Mouse (Mus musculus) intestine, postnatal 0 days (tissue): ENCODE results near the gene Creg1. TPM values are rescaled to one million over a fixed set of nuclear protein-coding genes. Genes with fewer than 3 reads are reported as not detected.

Source experiments
- ATAC-seq: fragments of 200-750 bp; cut with Nextera tagmentation; 2 replicates; pipeline ENCODE4 v1.8.0; 2017; ENCODE audit warnings: mild to moderate bottlenecking, moderate TSS enrichment, moderate library complexity
- H3K27ac ChIP-seq: fragments of 300-500 bp; sonication (generic); 2 replicates; pipeline ENCODE4 v1.5.1; 2014; ENCODE audit warnings: mild to moderate bottlenecking, low read depth, low read length, moderate library complexity
- H3K27me3 ChIP-seq: fragments of 300-500 bp; sonication (generic); replicated peaks from 2 replicates; pipeline ENCODE4 v1.6.1; 2014; ENCODE audit warnings: low read length, mixed read lengths; ENCODE audit not compliant: control insufficient read depth, insufficient read depth
- H3K36me3 ChIP-seq: fragments of 300-500 bp; sonication (generic); 2 replicates; pipeline ENCODE4 v1.6.1; 2014; ENCODE audit warnings: mild to moderate bottlenecking, moderate library complexity; ENCODE audit not compliant: control insufficient read depth, insufficient read depth
- H3K4me1 ChIP-seq: fragments of 300-500 bp; sonication (generic); replicated peaks from 2 replicates; pipeline ENCODE4 v1.6.1; 2014; ENCODE audit warnings: antibody characterized with exemption, low read length, mixed read lengths; ENCODE audit not compliant: control insufficient read depth, insufficient read depth
- H3K4me2 ChIP-seq: fragments of 300-500 bp; sonication (generic); replicated peaks from 2 replicates; pipeline ENCODE4 v1.6.1; 2014; ENCODE audit warnings: low read depth, mild to moderate bottlenecking, moderate library complexity
- H3K4me3 ChIP-seq: fragments of 300-500 bp; sonication (generic); 2 replicates; pipeline ENCODE4 v1.5.1; 2014; ENCODE audit warnings: low read depth, low read length
- H3K9ac ChIP-seq: fragments of 300-500 bp; sonication (generic); 2 replicates; pipeline ENCODE4 v1.6.1; 2014; ENCODE audit warnings: mild to moderate bottlenecking, low read depth, low read length
- H3K9me3 ChIP-seq: fragments of 300-500 bp; sonication (generic); 2 replicates; pipeline ENCODE4 v1.6.1; 2016; ENCODE audit warnings: mixed run types; ENCODE audit not compliant: control insufficient read depth
- CTCF ChIP-seq: sonication (generic); IDR thresholded peaks from 2 replicates; pipeline ENCODE4 v1.5.1; 2016; ENCODE audit warnings: low read depth, mild to moderate bottlenecking, control low read depth, antibody characterized with exemption, moderate library complexity
- WGBS: fragments of 180-500 bp; shearing (Covaris S2); extraction: QIAGEN DNeasy Blood & Tissue Kit; methylation state at CpG from one replicate; pipeline ENCODE4 v1.1.7; 2014; 5-methylcytosine and 5-hydroxymethylcytosine counted together
- polyA plus RNA-seq: library from polyadenylated mRNA; unstranded; fragments of >200 nt; fragmentation: Nextera tagmentation; extraction: Ambion mirVana; gene quantifications from 2 replicates; pipeline ENCODE4 v1.2.1, GENCODE M21; 2015

Creg1 gene
- polyA plus RNA-seq, 1 experiment from 2014 or later, result 195 TPM

GRCm38 (mm10) chr1:165724219-165725033 is 39.1 kb upstream of the Creg1 start:
- no peaks in the 10 kb centered on the region for H3K27me3 ChIP-seq
- H3K4me1 ChIP-seq, result no peaks in the 10 kb centered on the region
- no peaks in the 10 kb centered on the region for H3K36me3 ChIP-seq
- no peak overlapping the region for H3K9ac ChIP-seq
- H3K9me3 ChIP-seq, result no peaks in the 10 kb centered on the region
- TF ChIP-seq CTCF, result no peak
- H3K27ac ChIP-seq, result no peak overlapping the region
- no peak for ATAC-seq
- H3K4me3 ChIP-seq, result no peak overlapping the region
- no peak overlapping the region for H3K4me2 ChIP-seq
- 45% methylated on average over 11 of the region's 11 CpGs for WGBS

- no peak overlapping the region for H3K9ac ChIP-seq
- ATAC-seq, result no peak
- H3K36me3 ChIP-seq, result no peaks in the 10 kb centered on the region
- H3K27ac ChIP-seq, result no peak overlapping the region
- H3K4me3 ChIP-seq, result no peak overlapping the region
- no peak overlapping the region for H3K4me2 ChIP-seq
- no peaks in the 10 kb centered on the region for H3K9me3 ChIP-seq
- H3K27me3 ChIP-seq, result no peaks in the 10 kb centered on the region
- H3K4me1 ChIP-seq, result no peaks in the 10 kb centered on the region
- TF ChIP-seq CTCF, result no peak
- WGBS, result 92% methylated on average over 4 of the region's 4 CpGs
Observed at GRCm38 (mm10) chr1:165725039-165725644, 38.4 kb upstream of the Creg1 start.

DNA sequence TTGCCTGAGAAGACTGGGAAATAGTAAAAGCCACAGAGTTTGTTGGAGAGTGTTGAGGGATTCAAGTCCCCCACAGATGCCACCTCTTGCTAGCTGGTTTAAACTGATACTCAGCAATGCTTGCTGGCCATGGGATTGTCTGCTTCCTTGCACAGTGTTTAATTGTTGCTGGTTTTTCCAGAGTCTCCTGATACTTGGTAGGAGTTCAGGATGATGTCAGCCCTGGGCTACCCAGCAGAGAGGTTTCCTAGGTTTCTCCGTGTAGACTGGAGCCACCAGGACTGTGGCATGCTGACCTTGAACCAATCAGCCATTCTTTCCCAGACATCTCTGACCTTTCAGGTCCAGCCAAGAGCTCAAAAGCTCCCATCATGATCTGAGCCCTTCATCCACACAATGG is 36.6 kb upstream of the Creg1 start:
- no peak for TF ChIP-seq CTCF
- Histone ChIP-seq H3K27ac (no peak overlapping the region), H3K4me1 (no peaks in the 10 kb centered on the region), H3K9ac (no peak overlapping the region), H3K36me3 (no peaks in the 10 kb centered on the region), H3K9me3 (no peaks in the 10 kb centered on the region), H3K4me3 (no peak overlapping the region), H3K4me2 (no peak overlapping the region), H3K27me3 (no peaks in the 10 kb centered on the region)
- WGBS, result 48% methylated on average over 1 of the region's 1 CpGs
- no peak for ATAC-seq

- no peak overlapping the region for H3K4me2 ChIP-seq
- no peaks in the 10 kb centered on the region for H3K27me3 ChIP-seq
- no peak overlapping the region for H3K27ac ChIP-seq
- H3K9me3 ChIP-seq, result no peaks in the 10 kb centered on the region
- no peak overlapping the region for H3K4me3 ChIP-seq
- no peak for ATAC-seq
- WGBS, result 92% methylated on average over 3 of the region's 3 CpGs
- H3K36me3 ChIP-seq, result no peaks in the 10 kb centered on the region
- H3K4me1 ChIP-seq, result no peaks in the 10 kb centered on the region
- H3K9ac ChIP-seq, result no peak overlapping the region
- TF ChIP-seq CTCF, result no peak
Observed at GRCm38 (mm10) chr1:165728057-165728639, 35.4 kb upstream of the Creg1 start.

- TF ChIP-seq CTCF, result no peak
- Histone ChIP-seq H3K4me1 (no peaks in the 10 kb centered on the region), H3K9ac (no peak overlapping the region), H3K4me3 (no peak overlapping the region), H3K4me2 (no peak overlapping the region), H3K36me3 (no peaks in the 10 kb centered on the region), H3K9me3 (no peaks in the 10 kb centered on the region), H3K27me3 (no peaks in the 10 kb centered on the region), H3K27ac (no peak overlapping the region)
- no peak for ATAC-seq
- WGBS, result 30% methylated on average over 1 of the region's 1 CpGs
Observed at GRCm38 (mm10) chr1:165730129-165730528, 33.4 kb upstream of the Creg1 start.

- no peaks in the 10 kb centered on the region for H3K9me3 ChIP-seq
- no peak for TF ChIP-seq CTCF
- H3K4me3 ChIP-seq, result no peak overlapping the region
- H3K27me3 ChIP-seq, result no peaks in the 10 kb centered on the region
- WGBS, result 55% methylated on average over 6 of the region's 6 CpGs
- no peak overlapping the region for H3K4me2 ChIP-seq
- no peaks in the 10 kb centered on the region for H3K4me1 ChIP-seq
- ATAC-seq, result no peak
- H3K9ac ChIP-seq, result no peak overlapping the region
- H3K36me3 ChIP-seq, result no peaks in the 10 kb centered on the region
- H3K27ac ChIP-seq, result no peak overlapping the region
Observed at GRCm38 (mm10) chr1:165731553-165731952, 32.0 kb upstream of the Creg1 start.
